ENCODE assay signal across 23 mouse cellular contexts in genomic region chr1:164682426-164682825, GRCm38 (mm10).
DNase-seq lines count a peak whose midpoint lies in the region; ATAC-seq and TF ChIP-seq lines count a peak whose summit lies in the region.
"Had no signal": no experiment of that assay in that cellular context is flagged by ENCODE, and none has a peak within 500 bp of the region (broad histone marks: within the 10 kb centered on the region; RNA-seq: fewer than 3 reads in every experiment).

No protein-coding gene starts in this region.

- TF ChIP-seq CTCF in gastrocnemius, adult 2 months (IDR thresholded peaks at IDR 0.05): no peak
- TF ChIP-seq CTCF in heart, postnatal 0 days (IDR thresholded peaks at IDR 0.05; ENCODE audit: low read depth): no peak
- TF ChIP-seq CTCF in olfactory bulb, adult 2 months (IDR thresholded peaks at IDR 0.05; ENCODE audit: insufficient read depth, low read depth, low read length): no peak

- peak overlapping the region; percentile 20 for H3K27ac ChIP-seq in gastrocnemius, adult 2 months
- peak overlapping the region; percentile 43; the same call in 1 of the 2 replicates for H3K27ac ChIP-seq in heart, postnatal 0 days (ENCODE audit: low read depth)
- no peak overlapping the region for H3K27ac ChIP-seq in heart, embryonic 11.5 days (ENCODE audit: low read depth, low read length)
- H3K27ac ChIP-seq in olfactory bulb, adult 2 months (ENCODE audit: insufficient read depth, low read depth, low read length): peak overlapping the region; percentile 98
- no peak overlapping the region for H3K27ac ChIP-seq in midbrain, embryonic 14.5 days (replicated peaks; ENCODE audit: low read depth, low read length)
- H3K27ac ChIP-seq: embryonic facial prominence, embryonic 15.5 days; hindbrain, embryonic 12.5 days had no signal

- H3K9me3 ChIP-seq in heart, postnatal 0 days (replicated peaks; ENCODE audit: control insufficient read depth, low read length): no peaks in the 10 kb centered on the region
- no peaks in the 10 kb centered on the region for H3K9me3 ChIP-seq in heart, embryonic 11.5 days (replicated peaks; ENCODE audit: control insufficient read depth, low read length)
- no peaks in the 10 kb centered on the region for H3K9me3 ChIP-seq in midbrain, embryonic 14.5 days (ENCODE audit: control insufficient read depth, low read length)
- H3K9me3 ChIP-seq: embryonic facial prominence, embryonic 15.5 days; heart, embryonic 15.5 days; hindbrain, embryonic 12.5 days had no signal

- no peaks in the 10 kb centered on the region for H3K36me3 ChIP-seq in heart, postnatal 0 days (replicated peaks; ENCODE audit: control insufficient read depth, insufficient read depth, low read length)
- no peaks in the 10 kb centered on the region for H3K36me3 ChIP-seq in heart, embryonic 11.5 days (ENCODE audit: control insufficient read depth, insufficient read depth, low read length)
- H3K36me3 ChIP-seq in midbrain, embryonic 14.5 days (ENCODE audit: control insufficient read depth, insufficient read depth, low read length): no peaks in the 10 kb centered on the region
- H3K36me3 ChIP-seq: embryonic facial prominence, embryonic 15.5 days; heart, embryonic 15.5 days; hindbrain, embryonic 12.5 days had no signal

- intact Hi-C loops in gastrocnemius, adult 2 months (cut with DNase I): loop anchor here (5.0 to 10.0 kb wide), 2 partner anchors 218 to 220 kb away; no protein-coding TSS in a partner anchor
- intact Hi-C loops in gastrocnemius, postnatal 14 days (cut with DNase I; ENCODE audit: low total_unique reads): no loop called here

- no peak for ATAC-seq in heart, postnatal 0 days (ENCODE audit: insufficient read depth, low read depth)
- ATAC-seq in heart, embryonic 11.5 days (replicated peaks; ENCODE audit: insufficient number of reproducible peaks, low FRiP score, low TSS enrichment): no peak
- ATAC-seq in midbrain, embryonic 14.5 days (ENCODE audit: low FRiP score, low TSS enrichment): no peak
- ATAC-seq: forebrain, embryonic 16.5 days; hindbrain, embryonic 16.5 days; inflammation-experienced regulatory T-cells, adult 6 months; intestine, postnatal 0 days had no signal

- H3K4me3 ChIP-seq in gastrocnemius, adult 2 months: no peak overlapping the region
- no peak overlapping the region for H3K4me3 ChIP-seq in heart, postnatal 0 days (ENCODE audit: low read depth, low read length)
- H3K4me3 ChIP-seq in heart, embryonic 11.5 days (ENCODE audit: low read depth, low read length): no peak overlapping the region
- H3K4me3 ChIP-seq in olfactory bulb, adult 2 months (ENCODE audit: insufficient read depth, low read depth, low read length): no peak overlapping the region
- no peak overlapping the region for H3K4me3 ChIP-seq in midbrain, embryonic 14.5 days (replicated peaks; ENCODE audit: low read depth, low read length)
- H3K4me3 ChIP-seq: embryonic facial prominence, embryonic 15.5 days; erythroblast, embryonic 14.5 days; heart, embryonic 15.5 days; hindbrain, embryonic 12.5 days had no signal

- no peaks in the 10 kb centered on the region for H3K27me3 ChIP-seq in heart, postnatal 0 days (ENCODE audit: control insufficient read depth, insufficient read depth, low read length)
- no peaks in the 10 kb centered on the region for H3K27me3 ChIP-seq in heart, embryonic 11.5 days (ENCODE audit: control insufficient read depth, insufficient read depth, low read length)
- H3K27me3 ChIP-seq in midbrain, embryonic 14.5 days (ENCODE audit: control insufficient read depth, insufficient read depth, low read length): no peaks in the 10 kb centered on the region
- H3K27me3 ChIP-seq: embryonic facial prominence, embryonic 15.5 days; heart, embryonic 15.5 days; hindbrain, embryonic 12.5 days had no signal

- H3K4me2 ChIP-seq in heart, postnatal 0 days (ENCODE audit: low read depth, low read length): no peak overlapping the region
- no peak overlapping the region for H3K4me2 ChIP-seq in heart, embryonic 11.5 days
- H3K4me2 ChIP-seq in midbrain, embryonic 14.5 days (ENCODE audit: low read length): no peak overlapping the region
- H3K4me2 ChIP-seq: embryonic facial prominence, embryonic 15.5 days; heart, embryonic 15.5 days; hindbrain, embryonic 12.5 days had no signal

- H3K4me1 ChIP-seq in heart, postnatal 0 days (ENCODE audit: control insufficient read depth, insufficient read depth): peaks cover 3% of the 10 kb centered on the region; the same call in 1 of the 2 replicates
- no peaks in the 10 kb centered on the region; the same call in 1 of the 2 replicates for H3K4me1 ChIP-seq in heart, embryonic 11.5 days (ENCODE audit: control insufficient read depth, insufficient read depth, low read length)
- H3K4me1 ChIP-seq in olfactory bulb, adult 2 months (ENCODE audit: control insufficient read depth, insufficient read depth, low read length): peaks cover 2% of the 10 kb centered on the region; the same call in 1 of the 2 replicates
- no peaks in the 10 kb centered on the region for H3K4me1 ChIP-seq in midbrain, embryonic 14.5 days (ENCODE audit: control insufficient read depth, insufficient read depth, low read length)
- H3K4me1 ChIP-seq: embryonic facial prominence, embryonic 15.5 days; heart, embryonic 15.5 days; hindbrain, embryonic 12.5 days had no signal

- no peak for TF ChIP-seq POLR2A in olfactory bulb, adult 2 months (IDR thresholded peaks at IDR 0.05; ENCODE audit: insufficient read depth, low read depth, low read length)

- 78% methylated on average over 6 of the region's 6 CpGs for WGBS in heart, postnatal 0 days
- 86% methylated on average over 6 of the region's 6 CpGs for WGBS in heart, embryonic 11.5 days (ENCODE audit: insufficient replicate concordance)
- 77% methylated on average over 6 of the region's 6 CpGs for WGBS in olfactory bulb, adult 2 months
- 93% methylated on average over 6 of the region's 6 CpGs for WGBS in midbrain, embryonic 14.5 days

- DNase-seq in gastrocnemius, adult 2 months: no peak
- no peak for DNase-seq in gastrocnemius, postnatal 14 days
- DNase-seq in heart, postnatal 0 days (ENCODE audit: low spot score): peak; percentile 17
- peak; percentile 14 for DNase-seq in lung, postnatal 25 days (ENCODE audit: low spot score)
- DNase-seq in lung, postnatal 4 days: no peak
- DNase-seq in midbrain, embryonic 14.5 days: no peak
- DNase-seq: adrenal gland, postnatal 14 days; cerebellum, adult 18-20 months; cerebellum, adult 9-11 months; cerebellum, postnatal 36 days; embryo, embryonic 11 days; gastrocnemius, postnatal 36 days; heart, postnatal 4 days had no signal

- no peak overlapping the region for H3K9ac ChIP-seq in heart, postnatal 0 days (replicated peaks; ENCODE audit: low read depth, low read length)
- no peak overlapping the region for H3K9ac ChIP-seq in heart, embryonic 11.5 days (ENCODE audit: low read depth, low read length)
- H3K9ac ChIP-seq in midbrain, embryonic 14.5 days (replicated peaks; ENCODE audit: low read length): no peak overlapping the region
- H3K9ac ChIP-seq: embryonic facial prominence, embryonic 15.5 days; heart, embryonic 15.5 days; hindbrain, embryonic 12.5 days had no signal

- no peak for TF ChIP-seq EP300 in heart, postnatal 0 days (IDR thresholded peaks at IDR 0.05; ENCODE audit: low read depth)

Comparison
In these comparisons a context has a peak if more than half of its experiments do, and no peak if none do; other contexts are left out.
1. DNase-seq: peak in heart, postnatal 0 days (single experiment) and lung, postnatal 25 days (single experiment); none in gastrocnemius, adult 2 months (single experiment), gastrocnemius, postnatal 14 days (single experiment), lung, postnatal 4 days (0 of 2) and midbrain, embryonic 14.5 days (single experiment).
2. H3K27ac ChIP-seq: peak in gastrocnemius, adult 2 months (single experiment), heart, postnatal 0 days (single experiment) and olfactory bulb, adult 2 months (single experiment); none in heart, embryonic 11.5 days (single experiment) and midbrain, embryonic 14.5 days (single experiment).